Mouse (Mus musculus) neural tube, embryonic 13.5 days (tissue): Measurements from ENCODE around the gene March10. TPM values are rescaled to one million over a fixed set of nuclear protein-coding genes. Genes with fewer than 3 reads are reported as not detected.

ENCODE experiments used
- ATAC-seq: fragments of 200-750 bp; cut with Nextera tagmentation; 2 replicates; pipeline ENCODE4 v1.8.0; 2017; ENCODE audit warnings: low read depth, mild to moderate bottlenecking, moderate TSS enrichment, moderate library complexity
- H3K27ac ChIP-seq: fragments of 300-500 bp; sonication (generic); replicated peaks from 2 replicates; pipeline ENCODE4 v1.5.1; 2015; ENCODE audit warnings: moderate library complexity, mild to moderate bottlenecking, inconsistent platforms
- H3K27me3 ChIP-seq: fragments of 300-500 bp; sonication (generic); 2 replicates; pipeline ENCODE4 v1.6.1; 2015; ENCODE audit warnings: mild to moderate bottlenecking, inconsistent platforms
- H3K36me3 ChIP-seq: fragments of 300-500 bp; sonication (generic); 2 replicates; pipeline ENCODE4 v1.6.1; 2015; ENCODE audit warnings: mild to moderate bottlenecking, inconsistent platforms
- H3K4me1 ChIP-seq: fragments of 300-500 bp; sonication (generic); replicated peaks from 2 replicates; pipeline ENCODE4 v1.6.1; 2015; ENCODE audit warnings: inconsistent platforms
- H3K4me2 ChIP-seq: fragments of 300-500 bp; sonication (generic); 2 replicates; pipeline ENCODE4 v1.6.1; 2015; ENCODE audit warnings: inconsistent platforms, mild to moderate bottlenecking, moderate library complexity
- H3K4me3 ChIP-seq: fragments of 300-500 bp; sonication (generic); 2 replicates; pipeline ENCODE4 v1.5.1; 2015; ENCODE audit warnings: mild to moderate bottlenecking, inconsistent platforms
- H3K9ac ChIP-seq: fragments of 300-500 bp; sonication (generic); 2 replicates; pipeline ENCODE4 v1.6.1; 2015; ENCODE audit warnings: moderate library complexity, mild to moderate bottlenecking, inconsistent platforms
- H3K9me3 ChIP-seq: fragments of 300-500 bp; sonication (generic); 2 replicates; pipeline ENCODE4 v1.6.1; 2016; ENCODE audit warnings: inconsistent platforms
- WGBS: fragments of 180-500 bp; shearing (Covaris S2); methylation state at CpG from one replicate; pipeline ENCODE4 v1.1.7; 2015; 5-methylcytosine and 5-hydroxymethylcytosine counted together
- polyA plus RNA-seq: library from polyadenylated mRNA; unstranded; fragments of >200 nt; fragmentation: Nextera tagmentation; extraction: Ambion mirVana; gene quantifications from 2 replicates; pipeline ENCODE4 v1.2.1, GENCODE M21; 2015

March10 gene
- polyA plus RNA-seq, 1 experiment from 2014 or later: not detected

DNA sequence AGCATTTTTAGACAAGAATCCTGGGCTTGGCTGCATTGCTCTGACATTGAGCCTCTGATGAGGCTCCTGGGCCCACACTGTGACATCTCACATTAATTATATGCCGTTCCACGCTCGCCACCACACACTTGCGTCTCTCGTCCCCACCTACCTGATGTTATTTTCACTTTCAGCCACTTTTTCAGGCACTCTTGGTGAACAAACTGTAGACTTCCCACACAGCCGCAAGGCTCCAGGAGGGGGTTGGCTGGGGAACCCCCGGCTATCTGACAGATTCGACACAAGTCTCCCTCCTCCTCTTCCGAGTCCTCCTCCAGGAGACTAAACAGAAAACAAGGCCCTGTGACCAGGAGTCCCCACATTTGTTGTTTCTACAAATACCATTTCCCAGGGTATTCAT lies 71.3 kb downstream of the March10 start:
- no peak overlapping the region for H3K9ac ChIP-seq
- H3K27ac ChIP-seq: no peak overlapping the region
- H3K27me3 ChIP-seq: no peaks in the 10 kb centered on the region
- WGBS: 86% methylated on average over 9 of the region's 9 CpGs
- no peak overlapping the region for H3K4me2 ChIP-seq
- H3K36me3 ChIP-seq: no peaks in the 10 kb centered on the region
- H3K4me3 ChIP-seq: no peak overlapping the region
- ATAC-seq: no peak
- peaks cover 15% of the 10 kb centered on the region for H3K4me1 ChIP-seq
- no peaks in the 10 kb centered on the region for H3K9me3 ChIP-seq

- Histone ChIP-seq H3K27ac (no peak overlapping the region), H3K9me3 (no peaks in the 10 kb centered on the region), H3K9ac (no peak overlapping the region), H3K27me3 (no peaks in the 10 kb centered on the region; the same call in 1 of the 2 replicates), H3K4me3 (no peak overlapping the region), H3K4me1 (peaks cover 7% of the 10 kb centered on the region; the same call in 1 of the 2 replicates), H3K4me2 (no peak overlapping the region), H3K36me3 (no peaks in the 10 kb centered on the region)
- no peak for ATAC-seq
- 88% methylated on average over 1 of the region's 1 CpGs for WGBS
Observed at GRCm38 (mm10) chr11:105375821-105376235, 80.7 kb downstream of the March10 start.

- WGBS: 53% methylated on average over 10 of the region's 10 CpGs
- Histone ChIP-seq H3K4me2 (no peak overlapping the region), H3K4me1 (peaks cover 7% of the 10 kb centered on the region; the same call in 1 of the 2 replicates), H3K9me3 (no peaks in the 10 kb centered on the region), H3K36me3 (no peaks in the 10 kb centered on the region), H3K27me3 (no peaks in the 10 kb centered on the region; the same call in 1 of the 2 replicates), H3K9ac (no peak overlapping the region), H3K27ac (no peak overlapping the region), H3K4me3 (no peak overlapping the region)
- ATAC-seq: no peak
Observed at GRCm38 (mm10) chr11:105374526-105375175, 81.9 kb downstream of the March10 start.

DNA sequence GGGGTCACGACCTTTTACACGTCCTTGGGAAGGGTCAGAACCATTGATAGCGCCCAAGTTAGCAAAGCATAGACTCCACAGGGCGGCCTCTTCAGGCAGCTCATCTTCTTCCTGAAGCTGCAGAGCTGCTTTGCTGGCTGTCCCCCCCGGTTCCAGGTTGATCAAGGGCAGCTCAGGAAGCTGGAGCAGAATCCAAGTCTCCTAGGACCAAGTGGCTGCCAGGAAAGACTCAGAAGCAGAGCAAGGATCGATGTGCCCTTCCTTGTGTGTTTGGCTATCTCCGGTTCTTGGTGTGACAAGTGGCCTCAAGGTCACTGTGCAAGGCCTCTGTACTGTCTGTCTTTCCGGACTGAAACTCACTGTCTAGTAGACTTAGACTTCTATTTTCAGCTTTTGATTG lies 82.7 kb downstream of the March10 start:
- Histone ChIP-seq H3K4me2 (no peak overlapping the region), H3K27me3 (no peaks in the 10 kb centered on the region; the same call in 1 of the 2 replicates), H3K36me3 (no peaks in the 10 kb centered on the region), H3K9me3 (no peaks in the 10 kb centered on the region), H3K4me1 (peaks cover 7% of the 10 kb centered on the region; the same call in 1 of the 2 replicates), H3K27ac (no peak overlapping the region), H3K9ac (no peak overlapping the region), H3K4me3 (no peak overlapping the region)
- ATAC-seq: no peak
- WGBS: 80% methylated on average over 8 of the region's 8 CpGs

DNA sequence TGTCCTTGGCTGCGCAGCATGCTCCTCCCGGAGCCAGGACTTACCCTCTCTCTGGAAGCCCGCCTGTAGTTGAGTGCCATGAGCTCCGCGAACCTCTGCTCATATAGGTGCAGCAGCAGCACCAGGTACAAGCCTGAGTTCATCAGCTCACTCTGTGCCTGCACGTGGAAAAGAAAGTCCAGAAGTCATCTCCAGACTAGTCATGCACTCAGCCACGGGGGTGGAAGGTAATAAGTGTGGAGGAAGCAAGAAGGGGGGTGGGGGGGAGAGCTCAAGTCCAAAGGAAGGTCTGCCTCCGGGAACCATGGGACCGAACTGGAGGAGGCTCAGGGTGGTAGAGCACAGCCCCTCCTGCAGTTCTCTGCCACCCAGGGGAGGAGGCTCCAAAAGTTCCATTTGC lies 84.7 kb downstream of the March10 start:
- WGBS: 84% methylated on average over 9 of the region's 9 CpGs
- H3K36me3 ChIP-seq: no peaks in the 10 kb centered on the region
- H3K27ac ChIP-seq: no peak overlapping the region
- H3K9ac ChIP-seq: no peak overlapping the region
- H3K4me1 ChIP-seq: peaks cover 7% of the 10 kb centered on the region; the same call in 1 of the 2 replicates
- H3K9me3 ChIP-seq: no peaks in the 10 kb centered on the region
- H3K4me3 ChIP-seq: no peak overlapping the region
- H3K27me3 ChIP-seq: peaks cover 2% of the 10 kb centered on the region; the same call in 1 of the 2 replicates
- no peak overlapping the region for H3K4me2 ChIP-seq
- ATAC-seq: no peak

GRCm38 (mm10) chr11:105369526-105370386 lies 86.8 kb downstream of the March10 start:
- WGBS: 83% methylated on average over 13 of the region's 13 CpGs
- no peaks in the 10 kb centered on the region for H3K9me3 ChIP-seq
- H3K4me1 ChIP-seq: peaks cover 22% of the 10 kb centered on the region
- no peak overlapping the region for H3K4me3 ChIP-seq
- H3K9ac ChIP-seq: no peak overlapping the region
- H3K4me2 ChIP-seq: no peak overlapping the region
- ATAC-seq: no peak
- H3K27ac ChIP-seq: no peak overlapping the region
- H3K36me3 ChIP-seq: no peaks in the 10 kb centered on the region
- peaks cover 3% of the 10 kb centered on the region; the same call in 1 of the 2 replicates for H3K27me3 ChIP-seq

DNA sequence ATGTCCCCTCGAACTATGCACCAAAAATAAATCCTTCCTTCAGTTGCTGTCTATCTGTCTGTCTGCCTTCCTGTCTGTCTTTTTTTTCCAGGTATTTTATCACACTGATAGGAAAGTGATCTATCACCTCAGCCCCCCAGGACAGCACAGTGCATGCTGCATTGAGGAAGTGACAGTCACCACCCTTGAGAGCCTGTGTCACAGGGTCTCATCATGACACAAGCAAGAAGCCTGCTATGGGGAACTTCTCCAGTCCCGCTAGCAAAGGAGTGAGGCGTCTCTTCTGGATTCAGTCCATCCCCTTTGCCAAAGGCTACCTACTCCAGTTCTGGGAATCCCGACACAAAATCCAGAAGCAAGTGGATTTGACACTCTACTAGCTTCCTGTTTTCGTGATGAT lies 87.7 kb downstream of the March10 start:
- Histone ChIP-seq H3K9me3 (no peaks in the 10 kb centered on the region), H3K4me1 (peaks cover 26% of the 10 kb centered on the region)
- 91% methylated on average over 5 of the region's 5 CpGs for WGBS

DNA sequence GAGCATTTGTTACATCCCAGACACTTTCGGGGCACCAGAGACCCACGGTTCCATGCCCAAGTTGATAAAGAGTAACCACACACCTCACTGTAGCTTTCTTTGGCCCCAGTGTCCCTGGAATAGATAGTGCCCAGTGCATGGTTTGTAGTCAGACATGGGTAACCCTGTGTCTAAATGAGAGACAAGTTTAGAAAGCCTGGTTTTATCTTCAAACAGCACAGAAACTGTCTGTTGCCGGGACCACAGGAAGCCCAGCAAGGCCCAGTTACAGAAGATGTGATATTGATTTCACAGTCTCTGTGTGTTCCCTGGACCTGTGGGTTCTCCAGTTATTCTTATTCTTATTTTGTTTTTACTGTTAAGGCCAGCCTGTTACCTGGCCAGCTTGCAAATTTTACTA lies 89.4 kb downstream of the March10 start:
- Histone ChIP-seq H3K9ac (no peak overlapping the region), H3K27ac (no peak overlapping the region), H3K4me3 (no peak overlapping the region), H3K9me3 (no peaks in the 10 kb centered on the region), H3K4me2 (no peak overlapping the region), H3K36me3 (no peaks in the 10 kb centered on the region), H3K27me3 (0 out of 2 replicates have a peak, but pooled peaks cover 5% of the 10 kb centered on the region), H3K4me1 (peaks cover 41% of the 10 kb centered on the region)
- WGBS: 92% methylated on average over 3 of the region's 3 CpGs
- ATAC-seq: no peak

More for the DNA sequence above, 87.7 kb downstream of the March10 start:
- Histone ChIP-seq H3K9ac (no peak overlapping the region), H3K27ac (no peak overlapping the region), H3K27me3 (peaks cover 3% of the 10 kb centered on the region; the same call in 1 of the 2 replicates), H3K4me3 (no peak overlapping the region), H3K36me3 (no peaks in the 10 kb centered on the region), H3K4me2 (no peak overlapping the region)
- ATAC-seq: no peak

GRCm38 (mm10) chr11:105366051-105366450 lies 90.5 kb downstream of the March10 start:
- no peak for ATAC-seq

DNA sequence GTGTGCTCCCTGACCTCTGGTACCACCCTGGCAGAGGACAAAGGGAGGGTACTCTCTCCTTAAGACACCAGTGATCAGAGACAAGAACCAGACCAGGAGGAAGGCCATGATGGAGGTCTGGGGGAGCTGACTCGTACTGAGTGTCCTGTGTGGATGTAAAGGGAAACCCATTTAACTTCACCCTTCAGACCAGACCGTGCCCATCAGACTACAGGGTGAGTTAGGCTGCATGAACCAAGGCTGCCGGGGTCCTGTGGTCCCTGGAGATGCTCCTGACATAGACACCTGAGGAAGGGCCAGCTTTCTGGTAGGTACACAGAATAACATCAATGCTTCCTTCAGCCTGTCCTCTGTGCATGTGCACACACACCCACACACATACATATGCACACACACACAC lies 90.9 kb downstream of the March10 start:
- peak overlapping the region; percentile 88; the same call in 1 of the 2 replicates for H3K27ac ChIP-seq
- ATAC-seq: no peak
- H3K36me3 ChIP-seq: no peaks in the 10 kb centered on the region
- H3K4me2 ChIP-seq: peak overlapping the region; percentile 77
- peak overlapping the region; percentile 84; the same call in 1 of the 2 replicates for H3K9ac ChIP-seq
- 0 out of 2 replicates have a peak, but pooled peaks cover 6% of the 10 kb centered on the region for H3K27me3 ChIP-seq
- peaks cover 42% of the 10 kb centered on the region for H3K4me1 ChIP-seq
- peak overlapping the region; percentile 56; the same call in 1 of the 2 replicates for H3K4me3 ChIP-seq
- WGBS: 79% methylated on average over 3 of the region's 3 CpGs
- H3K9me3 ChIP-seq: no peaks in the 10 kb centered on the region

More at GRCm38 (mm10) chr11:105366051-105366450, 90.5 kb downstream of the March10 start:
- no peak overlapping the region for H3K4me2 ChIP-seq
- H3K9ac ChIP-seq: no peak overlapping the region
- H3K27me3 ChIP-seq: 0 out of 2 replicates have a peak, but pooled peaks cover 6% of the 10 kb centered on the region
- no peaks in the 10 kb centered on the region for H3K9me3 ChIP-seq
- peaks cover 42% of the 10 kb centered on the region for H3K4me1 ChIP-seq
- no peak overlapping the region for H3K4me3 ChIP-seq
- WGBS: 82% methylated on average over 3 of the region's 4 CpGs
- no peak overlapping the region for H3K27ac ChIP-seq
- H3K36me3 ChIP-seq: no peaks in the 10 kb centered on the region

- H3K9me3 ChIP-seq: no peaks in the 10 kb centered on the region
- no peak for ATAC-seq
- 0 out of 2 replicates have a peak, but pooled peaks cover 6% of the 10 kb centered on the region for H3K27me3 ChIP-seq
- peak overlapping the region; percentile 84 for H3K9ac ChIP-seq
- peaks cover 42% of the 10 kb centered on the region for H3K4me1 ChIP-seq
- H3K36me3 ChIP-seq: no peaks in the 10 kb centered on the region
- H3K4me3 ChIP-seq: peak overlapping the region; percentile 56
- peak overlapping the region; percentile 77 for H3K4me2 ChIP-seq
- 3% methylated on average over 12 of the region's 12 CpGs for WGBS
- H3K27ac ChIP-seq: peak overlapping the region; percentile 88
Observed at GRCm38 (mm10) chr11:105364386-105365065, 92.0 kb downstream of the March10 start.
